Comparison of ENCODE assay signal across 8 mouse cellular contexts in the genomic region with DNA sequence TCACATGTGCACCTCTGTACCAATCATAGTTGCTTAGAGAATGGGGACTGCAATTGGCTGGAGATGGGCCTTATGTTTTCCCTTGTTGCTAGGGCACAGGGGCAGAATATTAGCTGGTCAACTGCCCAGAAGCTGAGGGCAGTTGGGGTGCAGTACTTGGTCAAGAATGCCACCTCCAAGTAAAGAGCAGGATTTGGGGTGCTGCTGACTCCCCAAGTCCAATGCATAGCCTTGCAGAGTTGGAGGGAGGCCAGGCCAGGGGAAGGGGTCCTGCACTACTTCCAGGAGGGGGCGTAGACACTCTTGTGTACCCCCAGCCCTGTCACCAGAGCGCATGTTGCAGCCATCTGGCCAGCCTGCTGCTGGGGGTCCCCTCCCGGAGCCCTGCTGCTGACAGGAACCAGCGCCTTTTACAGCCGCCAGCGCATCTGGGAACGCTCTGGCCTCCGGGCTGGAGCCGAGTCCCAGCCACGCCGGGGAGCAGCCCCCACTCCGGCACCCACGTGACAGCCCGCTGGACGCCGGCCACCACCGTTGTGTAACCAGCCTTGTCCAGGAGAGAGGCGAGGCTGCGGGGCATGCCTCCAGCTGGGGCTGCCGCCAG. TPM values are rescaled to one million over a fixed set of nuclear protein-coding genes. Genes with fewer than 3 reads are reported as not detected.
DNase-seq lines count a peak whose midpoint lies in the region; ATAC-seq and TF ChIP-seq lines count a peak whose summit lies in the region.
"Had no signal": no experiment of that assay in that cellular context is flagged by ENCODE, and none has a peak within 500 bp of the region (broad histone marks: within the 10 kb centered on the region; RNA-seq: fewer than 3 reads in every experiment).

No protein-coding gene starts in this region.

- no peaks in the 10 kb centered on the region for H3K27me3 ChIP-seq in forebrain, embryonic 12.5 days
- no peaks in the 10 kb centered on the region for H3K27me3 ChIP-seq in heart, embryonic 14.5 days (ENCODE audit: control insufficient read depth, insufficient read depth, low read length)
- no peaks in the 10 kb centered on the region for H3K27me3 ChIP-seq in limb, embryonic 15.5 days
- H3K27me3 ChIP-seq in myocyte (ENCODE audit: control insufficient read depth, insufficient read depth, insufficient read length), result no peaks in the 10 kb centered on the region

- no peaks in the 10 kb centered on the region for H3K79me2 ChIP-seq in myocyte (ENCODE audit: control insufficient read depth, insufficient read depth)

- ATAC-seq in forebrain, embryonic 12.5 days (ENCODE audit: low FRiP score), result peak; percentile 70
- peak; percentile 84 for ATAC-seq in heart, embryonic 14.5 days (ENCODE audit: insufficient number of reproducible peaks, insufficient read depth, low FRiP score, low read depth)
- ATAC-seq in limb, embryonic 15.5 days (ENCODE audit: insufficient number of reproducible peaks, low FRiP score, low TSS enrichment, low read depth), result peak; percentile 89

- no peaks in the 10 kb centered on the region for H3K36me3 ChIP-seq in forebrain, embryonic 12.5 days (replicated peaks)
- no peaks in the 10 kb centered on the region for H3K36me3 ChIP-seq in heart, embryonic 14.5 days (ENCODE audit: control insufficient read depth, insufficient read depth, low read length)
- no peaks in the 10 kb centered on the region for H3K36me3 ChIP-seq in limb, embryonic 15.5 days
- H3K36me3 ChIP-seq in myocyte (ENCODE audit: control insufficient read depth, insufficient read depth), result no peaks in the 10 kb centered on the region

- no peaks in the 10 kb centered on the region for H3K9me3 ChIP-seq in forebrain, embryonic 12.5 days
- no peaks in the 10 kb centered on the region for H3K9me3 ChIP-seq in heart, embryonic 14.5 days (ENCODE audit: control insufficient read depth, low read length)
- no peaks in the 10 kb centered on the region for H3K9me3 ChIP-seq in limb, embryonic 15.5 days

- no peak overlapping the region for H3K4me3 ChIP-seq in forebrain, embryonic 12.5 days (replicated peaks)
- peak overlapping the region; percentile 14 to 26; a peak in 2 of 4 replicates for H3K4me3 ChIP-seq in heart, embryonic 14.5 days (ENCODE audit: control insufficient read depth in 1 of 2, insufficient read depth in 1 of 2, low read depth in 1 of 2, low read length in 2 of 2)
- H3K4me3 ChIP-seq in limb, embryonic 15.5 days, result peak overlapping the region; percentile 27
- H3K4me3 ChIP-seq in myocyte, result no peak overlapping the region

- H3K4me1 ChIP-seq in forebrain, embryonic 12.5 days, result peaks cover 22% of the 10 kb centered on the region
- H3K4me1 ChIP-seq in heart, embryonic 14.5 days (ENCODE audit: control insufficient read depth in 2 of 2, insufficient read depth in 2 of 2, low read length in 2 of 2), result peaks cover 17 to 27% of the 10 kb centered on the region in 2 experiments
- H3K4me1 ChIP-seq in limb, embryonic 15.5 days, result peaks cover 55% of the 10 kb centered on the region

- WGBS in forebrain, embryonic 12.5 days, result 62% methylated on average over 20 of the region's 20 CpGs
- 31% methylated on average over 19 of the region's 20 CpGs for WGBS in heart, embryonic 14.5 days
- WGBS in limb, embryonic 15.5 days, result 9% methylated on average over 20 of the region's 20 CpGs

- H3K4me2 ChIP-seq in forebrain, embryonic 12.5 days, result peak overlapping the region; percentile 35
- peak overlapping the region; percentile 65 for H3K4me2 ChIP-seq in heart, embryonic 14.5 days (ENCODE audit: low read length)
- H3K4me2 ChIP-seq in limb, embryonic 15.5 days, result peak overlapping the region; percentile 44
- peak overlapping the region; percentile 66 for H3K4me2 ChIP-seq in myocyte (ENCODE audit: low read depth)

- no peak for TF ChIP-seq POLR2A in myocyte (IDR thresholded peaks at IDR 0.05; ENCODE audit: insufficient read length, low read depth)

- H3ac ChIP-seq in myocyte (ENCODE audit: control insufficient read depth, insufficient read length), result no peak overlapping the region

- 0 out of 2 replicates have a peak overlapping the region, but pooled peaks have one; percentile 12 for H3K9ac ChIP-seq in forebrain, embryonic 12.5 days
- H3K9ac ChIP-seq in heart, embryonic 14.5 days (ENCODE audit: low read length), result peak overlapping the region; percentile 63
- no peak overlapping the region for H3K9ac ChIP-seq in limb, embryonic 15.5 days

- peak overlapping the region; percentile 66 for H3K27ac ChIP-seq in forebrain, embryonic 12.5 days
- H3K27ac ChIP-seq in heart, embryonic 14.5 days (replicated peaks in 1 of 2; ENCODE audit: control insufficient read depth in 1 of 2, insufficient read depth in 1 of 2, low read depth in 2 of 2, low read length in 2 of 2), result peak overlapping the region; percentile 91 to 92
- H3K27ac ChIP-seq in limb, embryonic 15.5 days, result peak overlapping the region; percentile 82
- H3K27ac ChIP-seq: macrophage had no signal

- peak; percentile 86 for DNase-seq in cerebellum, adult 11 months
- peak; percentile 95 for DNase-seq in kidney, postnatal 10 days
- DNase-seq in testis, postnatal 14 days (ENCODE audit: low spot score), result peak; percentile 86

TF ChIP-seq in myocyte, 11 proteins besides CTCF, POLR2A, EP300 and RAD21:
- no peak for TF ChIP-seq E2F4 (IDR thresholded peaks at IDR 0.05; ENCODE audit: insufficient read depth)
- peak in 1 of 3 experiments; percentile 3 for TF ChIP-seq MYOG (IDR thresholded peaks at IDR 0.05; ENCODE audit: control insufficient read depth in 1 of 3, insufficient read depth in 1 of 3, insufficient read length in 2 of 3, low read depth in 2 of 3)
- TF ChIP-seq TCF12 (IDR thresholded peaks at IDR 0.05; ENCODE audit: insufficient read depth, poor library complexity, severe bottlenecking), result no peak
- peak; percentile 34; the same call in 1 of the 2 replicates for TF ChIP-seq CEBPB (IDR thresholded peaks at IDR 0.05; ENCODE audit: insufficient read depth, poor library complexity, severe bottlenecking)
- TF ChIP-seq USF1 (IDR thresholded peaks at IDR 0.05; ENCODE audit: low read depth), result peak; percentile 92

RNA-seq across cellular contexts. Expression of gene Fam92b, which starts 13.6 kb away (rescaled TPM):
- polyA plus RNA-seq in forebrain, embryonic 12.5 days (2016; fragmentation: Nextera tagmentation; extraction: Ambion mirVana), result 2.5 and 3.2 TPM in 2 replicates
- not detected in 2 replicates for polyA plus RNA-seq in heart, embryonic 14.5 days (2014; fragmentation: Nextera tagmentation; extraction: Ambion mirVana)
- polyA plus RNA-seq in limb, embryonic 15.5 days (2015; fragmentation: Nextera tagmentation; extraction: Ambion mirVana), result not detected in 2 replicates
- polyA plus RNA-seq in myocyte (2012; fragmentation: generic; extraction: Trizol), result not detected
- polyA plus RNA-seq: macrophage had no signal

RNA-seq across cellular contexts. Expression of gene Gse1, which starts 37.3 kb away (rescaled TPM):
- 20.4 and 27.0 TPM in 2 replicates for polyA plus RNA-seq in forebrain, embryonic 12.5 days (2016; fragmentation: Nextera tagmentation; extraction: Ambion mirVana)
- 12.0 and 12.2 TPM in 2 replicates for polyA plus RNA-seq in heart, embryonic 14.5 days (2014; fragmentation: Nextera tagmentation; extraction: Ambion mirVana)
- polyA plus RNA-seq in limb, embryonic 15.5 days (2015; fragmentation: Nextera tagmentation; extraction: Ambion mirVana), result 6.8 and 7.3 TPM in 2 replicates
- polyA plus RNA-seq in myocyte (2012; fragmentation: generic; extraction: Trizol), result 14.7 TPM

Comparison
In these comparisons a context has a peak if more than half of its experiments do, and no peak if none do; other contexts are left out.
1. H3K4me3 ChIP-seq: peak in heart, embryonic 14.5 days (2 of 2) and limb, embryonic 15.5 days (single experiment); none in forebrain, embryonic 12.5 days (single experiment) and myocyte (single experiment).
2. Peak in every context shown above with its lines, with median percentiles within 50 percentile points of each other: DNase-seq, ATAC-seq, H3K27ac ChIP-seq and H3K4me2 ChIP-seq.